Mouse (Mus musculus) liver, postnatal 0 days (tissue): ENCODE data around the gene Plpp3. TPM values are rescaled to one million over a fixed set of nuclear protein-coding genes. Genes with fewer than 3 reads are reported as not detected.

Source experiments
- ATAC-seq: fragments of 200-750 bp; cut with Nextera tagmentation; 2 replicates; pipeline ENCODE4 v1.8.0; 2017; ENCODE audit warnings: mild to moderate bottlenecking, moderate library complexity
- DNase-seq: peaks from one replicate; pipeline ENCODE4 v3.0.0-alpha.2; 2016
- H3K27ac ChIP-seq: fragments of 300-500 bp; sonication (generic); 2 replicates; pipeline ENCODE4 v1.5.1; 2014; ENCODE audit warnings: antibody characterized with exemption, moderate library complexity, mild to moderate bottlenecking, low read depth
- H3K27me3 ChIP-seq: fragments of 300-500 bp; sonication (generic); 2 replicates; pipeline ENCODE4 v1.6.1; 2014; ENCODE audit warnings: low read length, control low read depth, mixed read lengths; ENCODE audit not compliant: insufficient read depth
- H3K36me3 ChIP-seq: fragments of 300-500 bp; sonication (generic); replicated peaks from 2 replicates; pipeline ENCODE4 v1.6.1; 2014; ENCODE audit warnings: mild to moderate bottlenecking, control low read depth, low read length, moderate library complexity, mixed read lengths; ENCODE audit not compliant: insufficient read depth
- H3K4me1 ChIP-seq: fragments of 300-500 bp; sonication (generic); 2 replicates; pipeline ENCODE4 v1.6.1; 2014; ENCODE audit warnings: antibody characterized with exemption, mild to moderate bottlenecking, control low read depth; ENCODE audit not compliant: insufficient read depth
- H3K4me2 ChIP-seq: fragments of 300-500 bp; sonication (generic); 2 replicates; pipeline ENCODE4 v1.6.1; 2014; ENCODE audit warnings: low read depth, mild to moderate bottlenecking, low read length, moderate library complexity, mixed read lengths
- H3K4me3 ChIP-seq: fragments of 300-500 bp; sonication (generic); 2 replicates; pipeline ENCODE4 v1.5.1; 2014; ENCODE audit warnings: low read depth, low read length
- H3K9ac ChIP-seq: fragments of 300-500 bp; sonication (generic); replicated peaks from 2 replicates; pipeline ENCODE4 v1.6.1; 2014; ENCODE audit warnings: mild to moderate bottlenecking, moderate library complexity
- H3K9me3 ChIP-seq: fragments of 300-500 bp; sonication (generic); 2 replicates; pipeline ENCODE4 v1.6.1; 2016; ENCODE audit warnings: mild to moderate bottlenecking, control low read depth, low read length, mixed read lengths
- CTCF ChIP-seq: sonication (generic); IDR thresholded peaks from 2 replicates; pipeline ENCODE4 v1.5.1; 2016; ENCODE audit warnings: antibody characterized with exemption, low read depth
- EP300 ChIP-seq: IDR thresholded peaks from 2 replicates; pipeline ENCODE4 v1.6.1; 2016; ENCODE audit warnings: antibody characterized with exemption, low read depth, mild to moderate bottlenecking
- WGBS: fragments of 180-500 bp; shearing (Covaris S2); extraction: QIAGEN DNeasy Blood & Tissue Kit; methylation state at CpG from one replicate; pipeline ENCODE4 v1.1.7; 2014; ENCODE audit not compliant: insufficient replicate concordance; 5-methylcytosine and 5-hydroxymethylcytosine counted together
- polyA plus RNA-seq: library from polyadenylated mRNA; unstranded; fragments of >200 nt; fragmentation: Nextera tagmentation; extraction: Ambion mirVana; gene quantifications from 2 replicates; pipeline ENCODE4 v1.2.1, GENCODE M21; 2015

The Plpp3 gene
- polyA plus RNA-seq, 1 experiment from 2014 or later: 62.4 TPM

DNA sequence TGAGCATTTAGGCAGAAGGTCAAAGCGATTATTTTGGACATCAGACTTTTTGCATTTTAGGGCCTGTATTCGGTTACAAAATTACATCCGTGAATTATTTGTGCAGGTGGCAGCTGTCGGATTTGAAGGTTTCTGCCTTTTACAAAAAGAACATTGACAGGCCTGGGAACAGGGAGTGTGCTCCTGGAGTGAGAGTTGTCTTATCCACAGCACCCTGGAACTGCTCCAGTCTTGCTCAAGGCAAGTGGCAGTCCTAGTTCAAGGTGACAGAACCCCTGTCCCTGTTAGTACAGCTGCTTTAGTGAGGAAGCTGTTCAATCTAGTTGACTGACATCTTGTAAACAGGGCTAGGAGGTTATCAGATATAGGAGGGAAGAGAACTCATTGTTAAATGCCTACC lies 27.3 kb downstream of the Plpp3 start:
- Histone ChIP-seq H3K4me1 (peaks cover 20% of the 10 kb centered on the region), H3K9me3 (no peaks in the 10 kb centered on the region), H3K4me2 (no peak overlapping the region), H3K27ac (0 out of 2 replicates have a peak overlapping the region, but pooled peaks have one; percentile 75), H3K4me3 (no peak overlapping the region), H3K27me3 (no peaks in the 10 kb centered on the region), H3K36me3 (no peaks in the 10 kb centered on the region), H3K9ac (no peak overlapping the region)
- WGBS: 68% methylated on average over 4 of the region's 4 CpGs
- DNase-seq: no peak
- ATAC-seq: no peak
- TF ChIP-seq CTCF (no peak), EP300 (no peak)

DNA sequence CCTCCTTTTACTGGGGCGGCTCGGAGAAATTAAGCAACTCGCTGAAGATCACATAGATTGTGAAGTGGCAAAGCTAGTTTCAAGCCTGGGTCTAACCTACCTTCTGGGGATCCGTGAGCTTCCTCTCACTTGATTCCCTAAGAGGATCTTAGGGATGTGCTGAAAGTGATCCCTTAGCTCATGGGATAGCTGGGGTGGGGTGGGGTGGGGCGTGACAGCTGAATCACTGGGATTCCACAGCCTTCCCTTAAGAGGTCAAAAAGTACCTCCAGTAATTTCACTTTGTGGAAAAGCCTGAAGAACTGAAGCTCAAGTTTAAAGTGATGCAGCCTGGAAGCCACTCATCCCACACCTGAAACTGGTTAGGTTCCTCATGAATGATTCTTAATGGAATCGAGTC lies 27.8 kb downstream of the Plpp3 start:
- WGBS: 70% methylated on average over 6 of the region's 6 CpGs

GRCm38 (mm10) chr4:105186654-105187053 lies 29.5 kb downstream of the Plpp3 start:
- Histone ChIP-seq H3K27ac (peak overlapping the region; percentile 75), H3K9ac (no peak overlapping the region), H3K4me2 (no peak overlapping the region), H3K4me1 (peaks cover 35% of the 10 kb centered on the region), H3K9me3 (no peaks in the 10 kb centered on the region), H3K36me3 (no peaks in the 10 kb centered on the region), H3K27me3 (no peaks in the 10 kb centered on the region), H3K4me3 (no peak overlapping the region)
- ATAC-seq: peak; percentile 90
- TF ChIP-seq CTCF: no peak
- TF ChIP-seq EP300: peak; percentile 77; the same call in 1 of the 2 replicates
- DNase-seq: peak; percentile 63
- WGBS: 59% methylated on average over 10 of the region's 10 CpGs

More for the DNA sequence above, 27.8 kb downstream of the Plpp3 start:
- no peaks in the 10 kb centered on the region for H3K36me3 ChIP-seq
- DNase-seq (no peak), ATAC-seq (no peak)
- no peak overlapping the region for H3K9ac ChIP-seq
- H3K4me1 ChIP-seq: peaks cover 20% of the 10 kb centered on the region
- no peak overlapping the region for H3K4me2 ChIP-seq
- H3K9me3 ChIP-seq: no peaks in the 10 kb centered on the region
- peak overlapping the region; percentile 75; the same call in 1 of the 2 replicates for H3K27ac ChIP-seq
- no peak for TF ChIP-seq CTCF
- TF ChIP-seq EP300: no peak
- H3K4me3 ChIP-seq: no peak overlapping the region
- no peaks in the 10 kb centered on the region for H3K27me3 ChIP-seq

- peaks cover 35% of the 10 kb centered on the region for H3K4me1 ChIP-seq
- H3K4me2 ChIP-seq: no peak overlapping the region
- H3K27me3 ChIP-seq: no peaks in the 10 kb centered on the region
- no peaks in the 10 kb centered on the region for H3K36me3 ChIP-seq
- H3K9ac ChIP-seq: no peak overlapping the region
- WGBS: 46% methylated on average over 7 of the region's 7 CpGs
- peak overlapping the region; percentile 75 for H3K27ac ChIP-seq
- DNase-seq: no peak
- no peaks in the 10 kb centered on the region for H3K9me3 ChIP-seq
- no peak overlapping the region for H3K4me3 ChIP-seq
- TF ChIP-seq CTCF (no peak), EP300 (peak; percentile 48; the same call in 1 of the 2 replicates)
- peak; percentile 43 for ATAC-seq
Observed at GRCm38 (mm10) chr4:105187873-105188272, 30.7 kb downstream of the Plpp3 start.

DNA sequence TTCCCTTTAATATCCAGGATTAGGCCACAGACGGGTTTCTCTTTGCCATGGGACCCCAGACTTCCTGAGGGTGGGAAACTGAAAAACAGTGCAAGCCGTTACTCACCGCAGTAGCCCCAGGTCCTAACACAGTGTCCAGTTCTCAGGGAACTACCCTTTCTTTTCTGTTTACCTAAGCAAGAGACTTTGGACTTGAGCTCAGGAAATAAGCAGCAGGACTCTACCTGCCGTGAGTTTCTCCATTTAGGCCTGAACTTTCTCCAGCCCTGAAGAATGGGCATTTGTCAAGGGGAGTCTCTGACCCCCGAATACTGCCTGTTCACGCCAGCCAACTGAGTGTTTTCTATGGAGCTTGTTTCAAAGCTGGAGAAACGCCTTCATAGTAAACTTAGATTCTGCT lies 31.7 kb downstream of the Plpp3 start:
- H3K4me2 ChIP-seq: no peak overlapping the region
- H3K27me3 ChIP-seq: no peaks in the 10 kb centered on the region
- H3K4me3 ChIP-seq: no peak overlapping the region
- TF ChIP-seq EP300 (0 out of 2 replicates have a peak, but pooled peaks have one; percentile 20), CTCF (no peak)
- H3K36me3 ChIP-seq: no peaks in the 10 kb centered on the region
- peak overlapping the region; percentile 75 for H3K27ac ChIP-seq
- H3K4me1 ChIP-seq: peaks cover 35% of the 10 kb centered on the region
- peak; percentile 35; the same call in 1 of the 2 replicates for ATAC-seq
- no peak for DNase-seq
- H3K9ac ChIP-seq: no peak overlapping the region
- WGBS: 54% methylated on average over 7 of the region's 7 CpGs
- H3K9me3 ChIP-seq: no peaks in the 10 kb centered on the region

DNA sequence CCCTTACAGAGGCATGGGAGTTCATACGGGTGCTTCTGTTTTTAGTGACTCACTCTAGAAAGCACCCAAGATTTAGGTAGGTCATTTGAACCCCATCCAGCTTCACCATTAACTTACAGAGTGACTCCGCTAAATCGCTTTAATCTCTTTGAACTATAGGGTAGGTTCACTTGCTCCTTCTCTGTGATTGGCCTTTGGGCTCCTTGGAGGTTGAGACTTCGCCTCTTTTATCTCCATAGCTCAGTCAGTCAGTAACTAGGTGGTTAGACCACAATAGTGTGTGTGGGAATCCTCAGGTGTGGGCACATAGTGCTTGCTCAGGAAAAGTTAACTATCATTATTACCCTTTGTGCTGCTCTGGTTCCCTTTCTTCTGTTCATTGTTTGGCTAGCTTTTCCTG lies 33.7 kb downstream of the Plpp3 start:
- no peaks in the 10 kb centered on the region for H3K9me3 ChIP-seq
- H3K4me3 ChIP-seq: no peak overlapping the region
- ATAC-seq: no peak
- no peak for TF ChIP-seq EP300
- no peak for TF ChIP-seq CTCF
- H3K4me1 ChIP-seq: peaks cover 26% of the 10 kb centered on the region
- H3K4me2 ChIP-seq: no peak overlapping the region
- DNase-seq: no peak
- no peak overlapping the region for H3K9ac ChIP-seq
- H3K36me3 ChIP-seq: peaks cover 2% of the 10 kb centered on the region; the same call in 1 of the 2 replicates
- 63% methylated on average over 4 of the region's 4 CpGs for WGBS
- no peak overlapping the region for H3K27ac ChIP-seq
- no peaks in the 10 kb centered on the region for H3K27me3 ChIP-seq

- WGBS: 60% methylated on average over 5 of the region's 5 CpGs
- Histone ChIP-seq H3K9me3 (no peaks in the 10 kb centered on the region), H3K27ac (peak overlapping the region; percentile 55), H3K27me3 (no peaks in the 10 kb centered on the region), H3K36me3 (peaks cover 7% of the 10 kb centered on the region; the same call in 1 of the 2 replicates), H3K4me2 (no peak overlapping the region), H3K4me1 (peaks cover 21% of the 10 kb centered on the region), H3K9ac (no peak overlapping the region), H3K4me3 (no peak overlapping the region)
- TF ChIP-seq EP300: no peak
- ATAC-seq (no peak), DNase-seq (no peak)
Observed at GRCm38 (mm10) chr4:105191550-105191949, 34.4 kb downstream of the Plpp3 start.
